Mouse (Mus musculus) liver, postnatal 0 days (tissue): ENCODE results near the gene Vmn2r13.

Experiments used
- CTCF ChIP-seq: sonication (generic); IDR thresholded peaks from 2 replicates; pipeline ENCODE4 v1.5.1; 2016; ENCODE audit warnings: antibody characterized with exemption, low read depth
- EP300 ChIP-seq: IDR thresholded peaks from 2 replicates; pipeline ENCODE4 v1.6.1; 2016; ENCODE audit warnings: antibody characterized with exemption, low read depth, mild to moderate bottlenecking

- TF ChIP-seq CTCF: no peak
- TF ChIP-seq EP300: no peak
Observed at GRCm38 (mm10) chr5:109224608-109225007, 32.6 kb upstream of the Vmn2r13 start, which contains the start of gene Vmn2r14.
